Mouse (Mus musculus): ENCODE measurements at regions not wholly inside any gene's neighbourhood (a gene's known extent, or its start where the extent isn't known, plus 50 kb on each side); places are given as distances from the start of the nearest gene placed in this dataset.
A peak's percentile ranks its signal among the peaks of the same experiment; 100 is the strongest.

GRCm38 (mm10) chr6:116767738-116768522 lies 51.2 kb upstream of the Tmem72 start:
- Histone ChIP-seq H3K79me2 (ENCODE audit: control insufficient read depth, insufficient read depth, low read length) (no peaks in the 10 kb centered on the region), H3K36me3 (ENCODE audit: control insufficient read depth, insufficient read depth, low read length) (no peaks in the 10 kb centered on the region), H3K4me1 (ENCODE audit: control insufficient read depth, insufficient read depth, low read length) (no peaks in the 10 kb centered on the region), H3K27ac (replicated peaks; ENCODE audit: insufficient read depth, low read depth, low read length) (no peak overlapping the region), H3K9ac (ENCODE audit: low read depth, low read length) (no peak overlapping the region), H3K4me3 (ENCODE audit: insufficient read depth, low read depth, low read length) (no peak overlapping the region), H3K27me3 (ENCODE audit: control insufficient read depth, insufficient read depth, low read length) (no peaks in the 10 kb centered on the region)
- peak; percentile 15 for DNase-seq (ENCODE audit: extremely low read depth, low read depth, low spot score)
- WGBS: 35% methylated on average over 17 of the region's 17 CpGs
- peak; percentile 95 for TF ChIP-seq CTCF (IDR thresholded peaks at IDR 0.05; ENCODE audit: low read depth, low read length)
- TF ChIP-seq POLR2A (IDR thresholded peaks at IDR 0.05; ENCODE audit: extremely low read depth, insufficient read depth, low read length): no peak

GRCm38 (mm10) chr6:116774954-116775675 lies 58.4 kb upstream of the Tmem72 start:
- H3K4me1 ChIP-seq (ENCODE audit: control insufficient read depth, insufficient read depth, low read length): peaks cover 6% of the 10 kb centered on the region; the same call in 1 of the 2 replicates
- TF ChIP-seq CTCF (IDR thresholded peaks at IDR 0.05; ENCODE audit: low read depth, low read length) (peak; percentile 76), POLR2A (IDR thresholded peaks at IDR 0.05; ENCODE audit: extremely low read depth, insufficient read depth, low read length) (no peak)
- 47% methylated on average over 12 of the region's 12 CpGs for WGBS
- no peak overlapping the region for H3K9ac ChIP-seq (ENCODE audit: low read depth, low read length)
- H3K4me3 ChIP-seq (ENCODE audit: insufficient read depth, low read depth, low read length): no peak overlapping the region
- H3K79me2 ChIP-seq (ENCODE audit: control insufficient read depth, insufficient read depth, low read length): no peaks in the 10 kb centered on the region
- DNase-seq (ENCODE audit: extremely low read depth, low read depth, low spot score): peak; percentile 53
- H3K27me3 ChIP-seq (ENCODE audit: control insufficient read depth, insufficient read depth, low read length): no peaks in the 10 kb centered on the region
- no peak overlapping the region for H3K27ac ChIP-seq (replicated peaks; ENCODE audit: insufficient read depth, low read depth, low read length)
- H3K36me3 ChIP-seq (ENCODE audit: control insufficient read depth, insufficient read depth, low read length): no peaks in the 10 kb centered on the region

GRCm38 (mm10) chr6:116786553-116787335 lies 70.0 kb upstream of the Tmem72 start:
- DNase-seq (ENCODE audit: extremely low read depth, low read depth, low spot score): no peak
- 62% methylated on average over 3 of the region's 3 CpGs for WGBS
- no peaks in the 10 kb centered on the region for H3K36me3 ChIP-seq (ENCODE audit: control insufficient read depth, insufficient read depth, low read length)
- H3K79me2 ChIP-seq (ENCODE audit: control insufficient read depth, insufficient read depth, low read length): no peaks in the 10 kb centered on the region
- H3K4me1 ChIP-seq (ENCODE audit: control insufficient read depth, insufficient read depth, low read length): peaks cover 5% of the 10 kb centered on the region; the same call in 1 of the 2 replicates
- no peaks in the 10 kb centered on the region for H3K27me3 ChIP-seq (ENCODE audit: control insufficient read depth, insufficient read depth, low read length)
- TF ChIP-seq CTCF (IDR thresholded peaks at IDR 0.05; ENCODE audit: low read depth, low read length) (no peak), POLR2A (IDR thresholded peaks at IDR 0.05; ENCODE audit: extremely low read depth, insufficient read depth, low read length) (no peak)
- no peak overlapping the region for H3K27ac ChIP-seq (replicated peaks; ENCODE audit: insufficient read depth, low read depth, low read length)
- H3K4me3 ChIP-seq (ENCODE audit: insufficient read depth, low read depth, low read length): no peak overlapping the region
- no peak overlapping the region for H3K9ac ChIP-seq (ENCODE audit: low read depth, low read length)

- Histone ChIP-seq H3K79me2 (ENCODE audit: control insufficient read depth, insufficient read depth, low read length) (no peaks in the 10 kb centered on the region), H3K36me3 (ENCODE audit: control insufficient read depth, insufficient read depth, low read length) (no peaks in the 10 kb centered on the region), H3K4me1 (ENCODE audit: control insufficient read depth, insufficient read depth, low read length) (peaks cover 5% of the 10 kb centered on the region; the same call in 1 of the 2 replicates), H3K27me3 (ENCODE audit: control insufficient read depth, insufficient read depth, low read length) (no peaks in the 10 kb centered on the region), H3K4me3 (ENCODE audit: insufficient read depth, low read depth, low read length) (no peak overlapping the region), H3K27ac (replicated peaks; ENCODE audit: insufficient read depth, low read depth, low read length) (no peak overlapping the region), H3K9ac (ENCODE audit: low read depth, low read length) (no peak overlapping the region)
- DNase-seq (ENCODE audit: extremely low read depth, low read depth, low spot score): no peak
- 84% methylated on average over 4 of the region's 4 CpGs for WGBS
- no peak for TF ChIP-seq CTCF (IDR thresholded peaks at IDR 0.05; ENCODE audit: low read depth, low read length)
Observed at GRCm38 (mm10) chr6:116793321-116793960, 76.7 kb upstream of the Tmem72 start.

- no peak overlapping the region for H3K9ac ChIP-seq (ENCODE audit: low read depth, low read length)
- no peaks in the 10 kb centered on the region for H3K27me3 ChIP-seq (ENCODE audit: control insufficient read depth, insufficient read depth, low read length)
- peaks cover 3% of the 10 kb centered on the region; the same call in 1 of the 2 replicates for H3K4me1 ChIP-seq (ENCODE audit: control insufficient read depth, insufficient read depth, low read length)
- H3K36me3 ChIP-seq (ENCODE audit: control insufficient read depth, insufficient read depth, low read length): no peaks in the 10 kb centered on the region
- 81% methylated on average over 9 of the region's 9 CpGs for WGBS
- no peak for DNase-seq (ENCODE audit: extremely low read depth, low read depth, low spot score)
- TF ChIP-seq POLR2A (IDR thresholded peaks at IDR 0.05; ENCODE audit: extremely low read depth, insufficient read depth, low read length) (no peak), CTCF (IDR thresholded peaks at IDR 0.05; ENCODE audit: low read depth, low read length) (no peak)
- H3K4me3 ChIP-seq (ENCODE audit: insufficient read depth, low read depth, low read length): no peak overlapping the region
- no peaks in the 10 kb centered on the region for H3K79me2 ChIP-seq (ENCODE audit: control insufficient read depth, insufficient read depth, low read length)
- H3K27ac ChIP-seq (replicated peaks; ENCODE audit: insufficient read depth, low read depth, low read length): no peak overlapping the region
Observed at GRCm38 (mm10) chr6:116793961-116794336, 77.2 kb upstream of the Tmem72 start.

Measured in liver, adult 2 months (tissue).